Comparison of ENCODE assay signal across 11 mouse cellular contexts in the genomic region with DNA sequence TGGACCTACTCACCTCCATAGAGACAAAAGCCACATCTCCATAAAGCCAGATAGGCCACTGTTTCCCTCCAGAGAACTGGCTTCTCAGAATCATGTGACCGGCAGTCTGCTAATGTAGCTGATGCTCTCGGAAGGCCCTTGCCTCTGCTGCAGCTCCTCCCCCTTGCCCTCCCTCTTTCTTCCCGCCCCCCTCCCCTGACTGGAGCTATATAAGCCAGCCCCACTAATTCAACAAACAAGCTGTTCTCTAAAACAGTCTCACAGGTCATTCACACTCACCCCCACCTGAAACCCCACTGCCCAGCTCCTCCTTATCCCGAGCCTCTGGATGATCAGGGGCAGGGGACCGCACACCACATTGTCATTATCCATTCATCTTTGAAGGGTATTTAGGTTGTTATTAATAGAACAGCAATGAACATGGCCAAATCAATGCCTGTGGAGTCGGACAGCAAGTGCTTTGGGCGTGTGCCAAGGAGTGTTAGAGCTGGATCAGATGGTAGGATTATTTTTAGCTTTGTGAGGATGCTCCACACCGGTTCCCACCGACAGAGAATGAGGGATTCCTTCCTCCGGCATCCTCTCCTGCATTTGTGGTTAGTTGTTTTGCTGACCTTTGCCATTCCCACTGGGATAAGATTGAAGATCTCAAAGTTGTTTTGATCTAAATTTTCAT. TPM values are rescaled to one million over a fixed set of nuclear protein-coding genes. Genes with fewer than 3 reads are reported as not detected.
DNase-seq lines count a peak whose midpoint lies in the region.
"Had no signal": no experiment of that assay in that cellular context is flagged by ENCODE, and none has a peak within 500 bp of the region (broad histone marks: within the 10 kb centered on the region; RNA-seq: fewer than 3 reads in every experiment).

No protein-coding gene starts in this region.

- H3K9me3 ChIP-seq in limb, embryonic 10.5 days (replicated peaks): no peaks in the 10 kb centered on the region
- H3K9me3 ChIP-seq in hindbrain, embryonic 10.5 days: no peaks in the 10 kb centered on the region
- H3K9me3 ChIP-seq: intestine, embryonic 15.5 days had no signal

- DNase-seq in layer of hippocampus, adult 11-12 months (ENCODE audit: low spot score): peak; percentile 27
- DNase-seq in layer of hippocampus, postnatal 25 days (ENCODE audit: extremely low spot score in 1 of 2, low spot score in 1 of 2): no peak
- peak; percentile 13 for DNase-seq in NIH3T3 (ENCODE audit: low read depth)
- peak; percentile 54 for DNase-seq in cerebellum, adult 11 months
- DNase-seq in gastrocnemius, postnatal 25 days: peak; percentile 13
- no peak for DNase-seq in limb, embryonic 10.5 days (ENCODE audit: low spot score)
- no peak for DNase-seq in hindbrain, embryonic 10.5 days (ENCODE audit: low spot score)
- DNase-seq: thymus, adult 2 months had no signal

- H3K27me3 ChIP-seq in limb, embryonic 10.5 days (ENCODE audit: low read depth, poor library complexity, severe bottlenecking): no peaks in the 10 kb centered on the region
- H3K27me3 ChIP-seq in hindbrain, embryonic 10.5 days (ENCODE audit: insufficient read depth, poor library complexity, severe bottlenecking): no peaks in the 10 kb centered on the region
- H3K27me3 ChIP-seq: intestine, embryonic 15.5 days had no signal

- H3K27ac ChIP-seq in limb, embryonic 10.5 days: no peak overlapping the region
- H3K27ac ChIP-seq in hindbrain, embryonic 10.5 days: no peak overlapping the region
- H3K27ac ChIP-seq: intestine, embryonic 15.5 days; macrophage had no signal

- no peaks in the 10 kb centered on the region for H3K4me1 ChIP-seq in limb, embryonic 10.5 days
- H3K4me1 ChIP-seq in hindbrain, embryonic 10.5 days (replicated peaks): no peaks in the 10 kb centered on the region
- H3K4me1 ChIP-seq: intestine, embryonic 15.5 days had no signal

- no peaks in the 10 kb centered on the region for H3K36me3 ChIP-seq in limb, embryonic 10.5 days
- no peaks in the 10 kb centered on the region for H3K36me3 ChIP-seq in hindbrain, embryonic 10.5 days
- H3K36me3 ChIP-seq: intestine, embryonic 15.5 days had no signal

- WGBS in limb, embryonic 10.5 days: 82% methylated on average over 10 of the region's 10 CpGs
- WGBS in hindbrain, embryonic 10.5 days: 84% methylated on average over 10 of the region's 10 CpGs

- no peak overlapping the region for H3K4me3 ChIP-seq in limb, embryonic 10.5 days
- no peak overlapping the region for H3K4me3 ChIP-seq in hindbrain, embryonic 10.5 days
- H3K4me3 ChIP-seq: erythroblast, embryonic 14.5 days; intestine, embryonic 15.5 days had no signal

RNA-seq across cellular contexts. Expression of a gene that starts 6.8 kb away (rescaled TPM):
- under 1 TPM in 1 of 2 experiments, not detected in 1; 0.20 TPM for total RNA-seq in layer of hippocampus, postnatal 25 days (2021)
- total RNA-seq in gastrocnemius, postnatal 25 days (2021): under 1 TPM in 1 of 2 experiments, not detected in 1; 0.11 TPM
- polyA plus RNA-seq in limb, embryonic 10.5 days (2016; fragmentation: Nextera tagmentation; extraction: Ambion mirVana): not detected in 2 replicates
- polyA plus RNA-seq in hindbrain, embryonic 10.5 days (2016; fragmentation: Nextera tagmentation; extraction: Ambion mirVana): 0.06 and 0.61 TPM in 2 replicates
- polyA plus RNA-seq: intestine, embryonic 15.5 days; macrophage had no signal

Comparison
In these comparisons a context has a peak if more than half of its experiments do, and no peak if none do; other contexts are left out.
1. DNase-seq: peak in layer of hippocampus, adult 11-12 months (single experiment), NIH3T3 (single experiment), cerebellum, adult 11 months (single experiment) and gastrocnemius, postnatal 25 days (single experiment); none in layer of hippocampus, postnatal 25 days (0 of 2), limb, embryonic 10.5 days (single experiment) and hindbrain, embryonic 10.5 days (single experiment).